Mouse (Mus musculus) hindbrain, embryonic 13.5 days (tissue): ENCODE results near the gene Arhgap29. TPM values are rescaled to one million over a fixed set of nuclear protein-coding genes. Genes with fewer than 3 reads are reported as not detected.

Source experiments
- ATAC-seq: fragments of 200-750 bp; cut with Nextera tagmentation; 2 replicates; pipeline ENCODE4 v1.8.0; 2017; ENCODE audit warnings: moderate TSS enrichment; ENCODE audit not compliant: low FRiP score
- H3K27ac ChIP-seq: fragments of 300-500 bp; sonication (generic); 2 replicates; pipeline ENCODE4 v1.5.1; 2015; ENCODE audit warnings: inconsistent platforms, mild to moderate bottlenecking, moderate library complexity
- H3K27me3 ChIP-seq: fragments of 300-500 bp; sonication (generic); 2 replicates; pipeline ENCODE4 v1.6.1; 2015; ENCODE audit warnings: mild to moderate bottlenecking, inconsistent platforms
- H3K36me3 ChIP-seq: fragments of 300-500 bp; sonication (generic); 2 replicates; pipeline ENCODE4 v1.6.1; 2015; ENCODE audit warnings: mild to moderate bottlenecking, inconsistent platforms
- H3K4me1 ChIP-seq: fragments of 300-500 bp; sonication (generic); replicated peaks from 2 replicates; pipeline ENCODE4 v1.6.1; 2015; ENCODE audit warnings: inconsistent platforms
- H3K4me2 ChIP-seq: fragments of 300-500 bp; sonication (generic); 2 replicates; pipeline ENCODE4 v1.6.1; 2015; ENCODE audit warnings: inconsistent platforms, mild to moderate bottlenecking, moderate library complexity
- H3K4me3 ChIP-seq: fragments of 300-500 bp; sonication (generic); 2 replicates; pipeline ENCODE4 v1.5.1; 2015; ENCODE audit warnings: mild to moderate bottlenecking, inconsistent platforms
- H3K9ac ChIP-seq: fragments of 300-500 bp; sonication (generic); 2 replicates; pipeline ENCODE4 v1.6.1; 2015; ENCODE audit warnings: mild to moderate bottlenecking, inconsistent platforms
- H3K9me3 ChIP-seq: fragments of 300-500 bp; sonication (generic); 2 replicates; pipeline ENCODE4 v1.6.1; 2016; ENCODE audit warnings: inconsistent platforms
- WGBS: fragments of 180-500 bp; shearing (Covaris S2); methylation state at CpG from one replicate; pipeline ENCODE4 v1.1.7; 2015; 5-methylcytosine and 5-hydroxymethylcytosine counted together
- polyA plus RNA-seq: library from polyadenylated mRNA; unstranded; fragments of >200 nt; fragmentation: Nextera tagmentation; extraction: Ambion mirVana; gene quantifications from 2 replicates; pipeline ENCODE4 v1.2.1, GENCODE M21; 2015

Arhgap29 gene
- polyA plus RNA-seq, 1 experiment from 2014 or later: 30.0 TPM

DNA sequence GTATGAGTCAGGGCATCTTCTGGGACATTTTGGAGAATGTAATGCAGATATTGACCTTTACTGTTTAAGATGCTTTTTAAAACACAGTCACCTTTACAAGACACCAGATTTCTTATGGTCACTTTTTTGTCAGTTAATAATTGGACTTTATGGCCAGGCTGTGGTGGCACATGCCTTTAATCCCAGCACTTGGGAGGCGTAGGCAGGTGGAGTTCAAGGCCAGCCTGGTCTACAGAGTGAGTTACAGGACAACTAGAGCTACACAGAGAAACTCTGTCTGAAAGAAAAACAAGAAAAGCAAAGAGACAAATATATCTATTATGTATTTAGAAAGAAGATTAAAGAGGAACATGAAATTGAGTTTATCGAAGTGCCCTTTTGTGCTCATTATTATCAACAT, 1.2 kb upstream of the Arhgap29 start:
- peaks cover 41% of the 10 kb centered on the region for H3K27me3 ChIP-seq
- WGBS: 94% methylated on average over 2 of the region's 2 CpGs
- H3K9me3 ChIP-seq: no peaks in the 10 kb centered on the region
- H3K4me3 ChIP-seq: no peak overlapping the region
- H3K36me3 ChIP-seq: no peaks in the 10 kb centered on the region
- H3K27ac ChIP-seq: no peak overlapping the region
- no peak overlapping the region for H3K9ac ChIP-seq
- H3K4me1 ChIP-seq: peaks cover 11% of the 10 kb centered on the region
- ATAC-seq: no peak
- no peak overlapping the region for H3K4me2 ChIP-seq

GRCm38 (mm10) chr3:121953049-121953432, 700 bp downstream of the Arhgap29 start:
- Histone ChIP-seq H3K9me3 (no peaks in the 10 kb centered on the region), H3K27me3 (peaks cover 41% of the 10 kb centered on the region), H3K36me3 (no peaks in the 10 kb centered on the region), H3K9ac (peak overlapping the region; percentile 74), H3K27ac (no peak overlapping the region), H3K4me1 (peaks cover 11% of the 10 kb centered on the region), H3K4me3 (peak overlapping the region; percentile 60), H3K4me2 (peak overlapping the region; percentile 83)
- under 1% methylated on average over 28 of the region's 44 CpGs for WGBS
- ATAC-seq: peak; percentile 94

GRCm38 (mm10) chr3:121953433-121954161, 1.3 kb downstream of the Arhgap29 start:
- no peak overlapping the region for H3K27ac ChIP-seq
- H3K9ac ChIP-seq: peak overlapping the region; percentile 74
- peaks cover 41% of the 10 kb centered on the region for H3K27me3 ChIP-seq
- no peaks in the 10 kb centered on the region for H3K9me3 ChIP-seq
- peak overlapping the region; percentile 60 for H3K4me3 ChIP-seq
- ATAC-seq: peak; percentile 64
- peaks cover 11% of the 10 kb centered on the region for H3K4me1 ChIP-seq
- no peaks in the 10 kb centered on the region for H3K36me3 ChIP-seq
- H3K4me2 ChIP-seq: peak overlapping the region; percentile 83
- 1% methylated on average over 53 of the region's 53 CpGs for WGBS

DNA sequence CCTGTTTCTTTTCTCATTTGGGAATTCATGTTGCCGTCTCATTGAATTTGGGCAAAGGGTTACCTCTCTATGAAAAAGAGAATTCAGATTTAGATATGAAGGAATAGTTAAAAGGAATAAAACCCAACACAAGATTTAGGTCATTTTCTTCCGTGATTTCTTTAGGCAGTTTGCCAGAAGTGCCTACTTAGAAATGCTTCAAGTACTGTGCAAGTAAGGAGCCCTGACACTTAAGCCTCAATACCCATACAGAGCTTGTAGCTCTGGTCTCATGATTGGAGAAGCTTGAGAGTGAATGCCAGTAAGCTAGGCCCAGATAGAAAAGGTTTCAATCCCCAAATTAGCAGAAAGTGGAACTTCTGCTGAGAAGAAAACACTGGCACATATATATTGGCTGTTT, 2.1 kb downstream of the Arhgap29 start:
- ATAC-seq: no peak
- H3K27me3 ChIP-seq: peaks cover 41% of the 10 kb centered on the region
- peak overlapping the region; percentile 83 for H3K4me2 ChIP-seq
- H3K36me3 ChIP-seq: no peaks in the 10 kb centered on the region
- H3K4me3 ChIP-seq: peak overlapping the region; percentile 60; the same call in 1 of the 2 replicates
- no peak overlapping the region for H3K27ac ChIP-seq
- H3K9me3 ChIP-seq: no peaks in the 10 kb centered on the region
- H3K4me1 ChIP-seq: peaks cover 11% of the 10 kb centered on the region
- no peak overlapping the region for H3K9ac ChIP-seq
- WGBS: 52% methylated on average over 2 of the region's 2 CpGs

DNA sequence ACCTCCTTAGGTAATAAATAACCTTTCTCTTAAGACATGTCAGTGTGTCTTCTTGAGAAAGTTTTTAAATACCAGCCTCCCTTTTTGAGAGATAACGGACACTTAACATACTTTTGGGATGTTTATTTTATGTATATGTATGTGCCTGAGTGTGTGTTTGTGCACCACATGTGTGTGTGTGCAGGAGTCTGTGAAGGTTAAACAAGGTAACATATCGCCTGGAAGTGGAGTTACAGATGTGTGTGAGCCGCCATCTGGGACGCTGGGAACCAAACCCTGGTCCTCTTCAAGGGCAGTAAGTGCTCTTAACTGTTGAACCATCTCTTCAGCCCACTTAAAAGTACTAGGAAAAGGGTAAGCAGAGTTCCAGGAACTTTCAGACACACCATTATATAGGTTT, 3.2 kb downstream of the Arhgap29 start:
- H3K27me3 ChIP-seq: peaks cover 41% of the 10 kb centered on the region
- H3K36me3 ChIP-seq: no peaks in the 10 kb centered on the region
- WGBS: 94% methylated on average over 4 of the region's 4 CpGs
- peaks cover 11% of the 10 kb centered on the region for H3K4me1 ChIP-seq
- no peak overlapping the region for H3K4me3 ChIP-seq
- no peak overlapping the region for H3K27ac ChIP-seq
- ATAC-seq: no peak
- H3K9me3 ChIP-seq: no peaks in the 10 kb centered on the region
- no peak overlapping the region for H3K9ac ChIP-seq
- H3K4me2 ChIP-seq: no peak overlapping the region

- peaks cover 41% of the 10 kb centered on the region for H3K27me3 ChIP-seq
- no peak for ATAC-seq
- H3K9me3 ChIP-seq: no peaks in the 10 kb centered on the region
- H3K36me3 ChIP-seq: no peaks in the 10 kb centered on the region
- peaks cover 11% of the 10 kb centered on the region for H3K4me1 ChIP-seq
- no peak overlapping the region for H3K4me2 ChIP-seq
- H3K27ac ChIP-seq: no peak overlapping the region
- no peak overlapping the region for H3K4me3 ChIP-seq
- H3K9ac ChIP-seq: no peak overlapping the region
- 88% methylated on average over 7 of the region's 7 CpGs for WGBS
These were observed 4.4 kb downstream of the Arhgap29 start for GRCm38 (mm10) chr3:121956789-121957188.

DNA sequence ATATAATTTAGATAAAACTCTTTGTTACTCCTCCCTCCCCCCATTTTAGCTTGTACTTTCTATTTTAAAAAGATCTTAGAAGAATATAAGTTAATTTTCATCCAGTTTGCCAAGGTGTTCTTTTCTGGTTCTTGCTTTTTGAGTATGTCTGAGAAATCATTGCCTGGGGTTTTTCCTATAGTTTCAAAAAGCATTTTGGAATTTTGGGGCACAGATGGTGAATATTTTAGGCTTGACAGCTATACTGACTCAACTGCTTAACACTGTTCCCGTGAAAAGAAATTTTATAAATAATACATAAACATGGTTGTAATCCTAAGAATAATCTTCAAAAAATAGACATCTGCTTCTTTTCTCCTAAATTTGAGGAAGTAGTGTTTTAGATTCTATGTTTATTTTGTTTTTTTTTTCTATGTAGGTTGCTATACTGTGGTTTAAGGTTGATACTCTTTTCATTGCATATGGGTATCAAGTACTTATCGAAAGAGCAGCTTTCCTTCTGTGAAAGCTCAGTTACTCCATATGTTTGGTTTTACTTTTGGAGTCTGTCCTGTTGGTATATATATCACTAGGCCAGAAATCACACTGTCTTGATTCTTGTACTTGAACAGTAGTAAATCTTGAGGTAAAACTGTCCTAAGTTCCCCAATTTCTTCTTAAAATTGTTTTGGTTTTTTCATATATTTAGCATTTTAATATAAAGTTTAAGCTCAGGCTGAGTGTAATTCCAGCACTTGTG, 5.4 kb downstream of the Arhgap29 start:
- Histone ChIP-seq H3K4me1 (peaks cover 11% of the 10 kb centered on the region), H3K4me2 (no peak overlapping the region), H3K9ac (no peak overlapping the region), H3K27ac (no peak overlapping the region), H3K4me3 (no peak overlapping the region), H3K27me3 (peaks cover 32% of the 10 kb centered on the region), H3K9me3 (no peaks in the 10 kb centered on the region), H3K36me3 (no peaks in the 10 kb centered on the region)
- 94% methylated on average over 2 of the region's 2 CpGs for WGBS
- ATAC-seq: no peak

- no peak overlapping the region for H3K9ac ChIP-seq
- H3K9me3 ChIP-seq: no peaks in the 10 kb centered on the region
- H3K4me3 ChIP-seq: no peak overlapping the region
- no peak overlapping the region for H3K27ac ChIP-seq
- no peaks in the 10 kb centered on the region for H3K36me3 ChIP-seq
- no peak for ATAC-seq
- H3K27me3 ChIP-seq: peaks cover 28% of the 10 kb centered on the region
- peaks cover 10% of the 10 kb centered on the region for H3K4me1 ChIP-seq
- no peak overlapping the region for H3K4me2 ChIP-seq
These were observed 11.8 kb downstream of the Arhgap29 start for GRCm38 (mm10) chr3:121964173-121964572.

GRCm38 (mm10) chr3:121967681-121968476, 15.5 kb downstream of the Arhgap29 start:
- peaks cover 10% of the 10 kb centered on the region for H3K4me1 ChIP-seq
- peak overlapping the region; percentile 81 for H3K4me2 ChIP-seq
- under 1% methylated on average over 33 of the region's 33 CpGs for WGBS
- H3K9ac ChIP-seq: peak overlapping the region; percentile 75
- ATAC-seq: peak; percentile 98
- no peaks in the 10 kb centered on the region for H3K9me3 ChIP-seq
- H3K27ac ChIP-seq: no peak overlapping the region
- no peaks in the 10 kb centered on the region for H3K36me3 ChIP-seq
- peaks cover 34% of the 10 kb centered on the region for H3K27me3 ChIP-seq
- peak overlapping the region; percentile 49 for H3K4me3 ChIP-seq

DNA sequence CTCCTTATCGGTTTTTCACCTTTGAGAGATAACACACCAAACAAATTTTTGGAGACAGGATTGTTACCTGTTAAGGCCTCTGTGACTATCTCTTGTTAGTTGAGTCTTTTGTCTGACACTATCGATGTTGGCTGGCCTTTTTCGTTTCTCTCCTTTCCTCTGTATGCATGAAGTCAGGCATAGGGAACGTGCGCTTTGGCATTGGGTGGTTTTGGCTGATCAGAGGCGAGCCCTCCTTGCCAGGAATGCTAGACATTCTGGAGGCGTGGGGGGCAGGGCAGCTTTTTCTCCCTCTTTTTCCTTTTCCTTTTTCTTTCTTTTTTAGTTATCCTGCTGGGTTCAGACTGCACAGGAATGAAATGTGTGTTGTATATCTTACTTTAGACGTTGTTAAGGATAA, 16.3 kb downstream of the Arhgap29 start:
- H3K9ac ChIP-seq: 0 out of 2 replicates have a peak overlapping the region, but pooled peaks have one; percentile 21
- WGBS: 5% methylated on average over 8 of the region's 8 CpGs
- no peaks in the 10 kb centered on the region for H3K9me3 ChIP-seq
- H3K4me3 ChIP-seq: peak overlapping the region; percentile 49
- no peak for ATAC-seq
- peaks cover 10% of the 10 kb centered on the region for H3K4me1 ChIP-seq
- H3K36me3 ChIP-seq: no peaks in the 10 kb centered on the region
- peak overlapping the region; percentile 81 for H3K4me2 ChIP-seq
- no peak overlapping the region for H3K27ac ChIP-seq
- H3K27me3 ChIP-seq: peaks cover 34% of the 10 kb centered on the region

GRCm38 (mm10) chr3:121969451-121969850, 17.1 kb downstream of the Arhgap29 start:
- Histone ChIP-seq H3K9ac (0 out of 2 replicates have a peak overlapping the region, but pooled peaks have one; percentile 49), H3K4me2 (peak overlapping the region; percentile 81; the same call in 1 of the 2 replicates), H3K27me3 (peaks cover 34% of the 10 kb centered on the region), H3K4me3 (peak overlapping the region; percentile 49; the same call in 1 of the 2 replicates), H3K9me3 (no peaks in the 10 kb centered on the region), H3K36me3 (no peaks in the 10 kb centered on the region), H3K27ac (no peak overlapping the region), H3K4me1 (peaks cover 10% of the 10 kb centered on the region)
- 72% methylated on average over 1 of the region's 1 CpGs for WGBS
- ATAC-seq: no peak

GRCm38 (mm10) chr3:121973761-121974160, 21.4 kb downstream of the Arhgap29 start:
- WGBS: 78% methylated on average over 5 of the region's 5 CpGs
- Histone ChIP-seq H3K4me3 (no peak overlapping the region), H3K4me1 (no peaks in the 10 kb centered on the region), H3K27me3 (peaks cover 10% of the 10 kb centered on the region), H3K9ac (no peak overlapping the region), H3K9me3 (no peaks in the 10 kb centered on the region), H3K4me2 (no peak overlapping the region), H3K36me3 (no peaks in the 10 kb centered on the region), H3K27ac (no peak overlapping the region)
- ATAC-seq: no peak
